Mouse (Mus musculus) B cell, adult 62 days (primary cell): ENCODE measurements around the gene Pacsin1. TPM values are rescaled to one million over a fixed set of nuclear protein-coding genes. Genes with fewer than 3 reads are reported as not detected.

Source experiments
- total RNA-seq: library from RNA; stranded (reverse); gene quantifications from 4 replicates; pipeline ENCODE4 v1.2.4, GENCODE M21; 2023

The Pacsin1 gene
- total RNA-seq, result 18.2 to 21.7 TPM (median 20.1 TPM) in 4 replicates

DNA sequence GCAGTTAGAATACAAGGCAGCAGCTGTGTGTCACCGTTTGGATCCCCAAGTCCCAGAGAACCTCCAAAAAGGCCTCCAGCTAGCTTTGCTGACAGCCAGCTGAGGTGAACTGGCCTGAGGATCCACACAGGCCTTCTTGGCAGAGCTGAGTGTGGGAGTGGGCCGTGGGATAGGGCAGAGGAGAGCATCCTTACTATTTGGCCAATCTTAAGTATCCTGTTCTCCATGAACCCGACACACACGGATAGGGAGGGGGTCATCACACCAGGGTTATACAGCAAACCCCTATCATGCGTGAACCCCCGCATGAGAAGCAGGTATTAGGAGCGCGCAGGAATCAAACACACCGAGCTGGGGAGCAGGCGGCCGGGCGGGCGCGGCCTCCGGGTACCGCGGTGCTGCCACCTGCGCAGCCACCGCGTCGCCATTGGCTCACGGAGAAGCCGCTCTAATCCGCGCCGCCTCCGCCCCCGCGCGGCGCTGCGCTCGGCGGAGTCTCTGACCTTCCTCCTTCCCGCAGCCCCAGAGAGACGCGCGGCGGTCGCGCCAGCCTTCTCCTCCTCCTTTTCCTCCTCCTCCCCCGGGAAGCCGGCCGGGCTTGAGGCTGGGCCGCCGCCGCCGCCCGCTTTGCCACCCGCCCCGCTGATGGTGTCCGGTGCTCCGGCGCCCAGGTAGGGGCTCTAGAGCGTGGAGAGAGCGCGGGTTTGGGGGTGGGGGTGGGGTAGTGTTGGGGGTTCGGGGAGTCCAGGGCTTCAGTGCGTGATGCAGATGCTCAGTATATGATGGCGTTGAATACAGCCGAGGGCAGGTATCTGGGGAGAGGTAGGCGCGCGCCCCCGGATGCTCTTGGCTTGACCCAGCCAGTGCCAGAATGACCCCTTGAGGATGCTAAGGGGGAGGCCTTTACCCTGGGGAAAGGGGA is at the start of gene Pacsin1:
TSS of gene Pacsin1 (plus strand) at position 421 of the 922 bp plus-strand sequence.

GRCm38 (mm10) chr17:27623360-27624326 is 31.7 kb upstream of the Pacsin1 start, which contains the start of gene Nudt3:
Nudt3 (minus strand) TSS chr17:27623495.

GRCm38 (mm10) chr17:27634871-27635574 is 20.3 kb upstream of the Pacsin1 start, which contains the start of gene RPS10-NUDT3:
RPS10-NUDT3 (minus strand) TSS chr17:27635222.

GRCm38 (mm10) chr17:27636132-27637020 is 18.9 kb upstream of the Pacsin1 start, which contains the start of gene Rps10:
Rps10 (minus strand) TSS chr17:27636669.

GRCm38 (mm10) chr17:27728770-27729169 is 73.5 kb downstream of the Pacsin1 start, which contains the start of gene Spdef:
Spdef (minus strand) TSS chr17:27728955.

Other genes with a start within 250 kb of the Pacsin1 start
- gene Grm4, start 134.1 kb upstream of the Pacsin1 start, total RNA-seq, result not detected in 4 replicates
- gene Hmga1, start 99.0 kb upstream of the Pacsin1 start, total RNA-seq, result 66.4 to 82.7 TPM (median 74.2 TPM) in 4 replicates
- 38.8 to 47.6 TPM (median 42.1 TPM) in 4 replicates for gene AI413582, start 89.8 kb upstream of the Pacsin1 start, total RNA-seq
- gene Nudt3, start 32.0 kb upstream of the Pacsin1 start, total RNA-seq, result 93.3 to 101 TPM (median 95.0 TPM) in 4 replicates
- gene RPS10-NUDT3, start 20.3 kb upstream of the Pacsin1 start, total RNA-seq, result not detected in 4 replicates
- gene Rps10, start 18.8 kb upstream of the Pacsin1 start, total RNA-seq, result 1,944 to 2,167 TPM (median 2,044 TPM) in 4 replicates
- gene Spdef, start 73.4 kb downstream of the Pacsin1 start, total RNA-seq, result 1.4 TPM in 1 of 4 replicates, not detected in the others
- gene D17Wsu92e, start 165.1 kb downstream of the Pacsin1 start, total RNA-seq, result 72.2 to 81.2 TPM (median 77.5 TPM) in 4 replicates
- gene Snrpc, start 182.6 kb downstream of the Pacsin1 start, total RNA-seq, result 67.1 to 82.7 TPM (median 70.3 TPM) in 4 replicates
- gene Uhrf1bp1, start 200.9 kb downstream of the Pacsin1 start, total RNA-seq, result 4.9 to 6.5 TPM (median 5.6 TPM) in 4 replicates